Mouse (Mus musculus): ENCODE measurements around the gene Hist1h2bp. TPM values are rescaled to one million over a fixed set of nuclear protein-coding genes. Genes with fewer than 3 reads are reported as not detected.
"Not testable (repeated sequence)": the region's sequence is repeated elsewhere in the genome, so short reads cannot be mapped to it uniquely, and the experiment has no call there.

Hist1h2bp gene
- total RNA-seq (2021): 1 to 10 TPM in 1 of 2 experiments, not detected in 1; 1.1 TPM
- long read RNA-seq, experiment 1: 0 reads
- long read RNA-seq, experiment 2: 0 reads

GRCm38 (mm10) chr13:21786899-21787629 lies at the start of gene Hist1h2bp, which contains the start of gene Hist1h2an:
Hist1h2bp (plus strand) TSS chr13:21787461.
Hist1h2an (minus strand) TSS chr13:21787218.
- Histone ChIP-seq H3K27ac (peak within 1 kb of the TSS; percentile 77), H3K4me3 (peak within 1 kb of the TSS; percentile 73)
- peak; percentile 84 for DNase-seq
- intact Hi-C loops (cut with DNase I): loop anchor here (10.0 kb wide), 2 partner anchors 72 to 1648 kb away; partner anchors contain the start of genes Hist1h2ai, Hist1h2bl and Hist1h3h

- Histone ChIP-seq H3K4me3 (no peak overlapping the region), H3K27ac (no peak overlapping the region)
- TF ChIP-seq CTCF (IDR thresholded peaks at IDR 0.05): no peak
- DNase-seq: no peak
- intact Hi-C loops (cut with DNase I): no loop called here
These were observed 42.3 kb upstream of the Hist1h2bp start for GRCm38 (mm10) chr13:21745006-21745405.

GRCm38 (mm10) chr13:21749387-21750158 lies 37.7 kb upstream of the Hist1h2bp start:
- no peak for DNase-seq
- H3K27ac ChIP-seq: no peak overlapping the region; the same call in 1 of the 2 replicates
- TF ChIP-seq CTCF (IDR thresholded peaks at IDR 0.05): no peak
- peak overlapping the region; percentile 69 for H3K4me3 ChIP-seq
- intact Hi-C loops (cut with DNase I): loop anchor here (2.0 to 5.0 kb wide), 2 partner anchors 15 to 32 kb away; partner anchors contain the start of genes Hist1h2ai, Hist1h2bl, Hist1h3h and Hist1h4j

GRCm38 (mm10) chr13:21750159-21751017 lies 36.9 kb upstream of the Hist1h2bp start, which contains the start of gene Hist1h4k:
Hist1h4k (minus strand) TSS chr13:21750505.
- H3K4me3 ChIP-seq: peak within 1 kb of the TSS; percentile 69
- H3K27ac ChIP-seq: peak within 1 kb of the TSS; percentile 49
- DNase-seq: peak; percentile 84
- intact Hi-C loops (cut with DNase I): loop anchor here (2.0 to 5.0 kb wide), 2 partner anchors 16 to 33 kb away; partner anchors contain the start of genes Hist1h2ai, Hist1h2bl, Hist1h3h and Hist1h4j

- Histone ChIP-seq H3K4me3 (no peak overlapping the region), H3K27ac (no peak overlapping the region)
- intact Hi-C loops (cut with DNase I): loop anchor here (2.0 to 5.0 kb wide), 2 partner anchors 17 to 34 kb away; partner anchors contain the start of genes Hist1h2ai, Hist1h2bl, Hist1h3h and Hist1h4j
- TF ChIP-seq CTCF (IDR thresholded peaks at IDR 0.05): no peak
- DNase-seq: no peak
These were observed 35.8 kb upstream of the Hist1h2bp start for GRCm38 (mm10) chr13:21751417-21751816.

- intact Hi-C loops (cut with DNase I): loop anchor here (2.0 to 5.0 kb wide), 2 partner anchors 17 to 35 kb away; partner anchors contain the start of genes Hist1h2ai, Hist1h2bl, Hist1h3h and Hist1h4j
- no peak overlapping the region for H3K27ac ChIP-seq
These were observed 35.4 kb upstream of the Hist1h2bp start for GRCm38 (mm10) chr13:21751827-21752226.

GRCm38 (mm10) chr13:21752356-21752755 lies 34.9 kb upstream of the Hist1h2bp start:
- DNase-seq: no peak
- H3K27ac ChIP-seq: no peak overlapping the region
- intact Hi-C loops (cut with DNase I): loop anchor here (5.0 kb wide), 1 partner anchor 35 kb away; the partner anchor contains the start of genes Hist1h2ai, Hist1h2bl and Hist1h3h
- no peak for TF ChIP-seq CTCF (IDR thresholded peaks at IDR 0.05)
- H3K4me3 ChIP-seq: no peak overlapping the region

More at GRCm38 (mm10) chr13:21751827-21752226, 35.4 kb upstream of the Hist1h2bp start:
- H3K4me3 ChIP-seq: no peak overlapping the region
- TF ChIP-seq CTCF (IDR thresholded peaks at IDR 0.05): no peak
- no peak for DNase-seq

GRCm38 (mm10) chr13:21753051-21753523 lies 34.2 kb upstream of the Hist1h2bp start:
- intact Hi-C loops (cut with DNase I): loop anchor here (5.0 kb wide), 1 partner anchor 36 kb away; the partner anchor contains the start of genes Hist1h2ai, Hist1h2bl and Hist1h3h
- no peak for TF ChIP-seq CTCF (IDR thresholded peaks at IDR 0.05)
- Histone ChIP-seq H3K4me3 (peak overlapping the region; percentile 77), H3K27ac (peak overlapping the region; percentile 85)
- no peak for DNase-seq

GRCm38 (mm10) chr13:21753524-21754285 lies 33.6 kb upstream of the Hist1h2bp start, which contains the start of the genes Hist1h2ak and Hist1h2bn:
Hist1h2ak (minus strand) TSS chr13:21753827.
Hist1h2bn (plus strand) TSS chr13:21754123.
- peak; percentile 16; the same call in 1 of the 2 replicates for TF ChIP-seq CTCF (IDR thresholded peaks at IDR 0.05)
- Histone ChIP-seq H3K4me3 (peak within 1 kb of the TSS; percentile 77), H3K27ac (peak within 1 kb of the TSS; percentile 85)
- intact Hi-C loops (cut with DNase I): loop anchor here (5.0 kb wide), 1 partner anchor 36 kb away; the partner anchor contains the start of genes Hist1h2ai, Hist1h2bl and Hist1h3h
- peak; percentile 31 for DNase-seq

- Histone ChIP-seq H3K27ac (peak overlapping the region; percentile 35; the same call in 1 of the 2 replicates), H3K4me3 (peak overlapping the region; percentile 77)
- not testable (repeated sequence) for DNase-seq
- intact Hi-C loops (cut with DNase I): loop anchor here (5.0 kb wide), 1 partner anchor 37 kb away; the partner anchor contains the start of genes Hist1h2ai, Hist1h2bl and Hist1h3h
These were observed 32.8 kb upstream of the Hist1h2bp start for GRCm38 (mm10) chr13:21754294-21755001.
